Mouse (Mus musculus) midbrain, embryonic 13.5 days (tissue): ENCODE results near the gene Creb3l1. TPM values are rescaled to one million over a fixed set of nuclear protein-coding genes. Genes with fewer than 3 reads are reported as not detected.

Experiments
- ATAC-seq: fragments of 200-750 bp; cut with Nextera tagmentation; 2 replicates; pipeline ENCODE4 v1.8.0; 2017; ENCODE audit warnings: mild to moderate bottlenecking, moderate TSS enrichment, moderate library complexity
- H3K27ac ChIP-seq: fragments of 300-500 bp; sonication (generic); 2 replicates; pipeline ENCODE4 v1.5.1; 2015; ENCODE audit warnings: inconsistent platforms, mild to moderate bottlenecking, moderate library complexity
- H3K27me3 ChIP-seq: fragments of 300-500 bp; sonication (generic); 2 replicates; pipeline ENCODE4 v1.6.1; 2015; ENCODE audit warnings: mild to moderate bottlenecking, inconsistent platforms
- H3K36me3 ChIP-seq: fragments of 300-500 bp; sonication (generic); 2 replicates; pipeline ENCODE4 v1.6.1; 2015; ENCODE audit warnings: mild to moderate bottlenecking, inconsistent platforms
- H3K4me1 ChIP-seq: fragments of 300-500 bp; sonication (generic); replicated peaks from 2 replicates; pipeline ENCODE4 v1.6.1; 2015; ENCODE audit warnings: inconsistent platforms
- H3K4me2 ChIP-seq: fragments of 300-500 bp; sonication (generic); replicated peaks from 2 replicates; pipeline ENCODE4 v1.6.1; 2015; ENCODE audit warnings: moderate library complexity, mild to moderate bottlenecking, inconsistent platforms
- H3K4me3 ChIP-seq: fragments of 300-500 bp; sonication (generic); replicated peaks from 2 replicates; pipeline ENCODE4 v1.5.1; 2015; ENCODE audit warnings: mild to moderate bottlenecking, inconsistent platforms
- H3K9ac ChIP-seq: fragments of 300-500 bp; sonication (generic); replicated peaks from 2 replicates; pipeline ENCODE4 v1.6.1; 2015; ENCODE audit warnings: mild to moderate bottlenecking, inconsistent platforms
- H3K9me3 ChIP-seq: fragments of 300-500 bp; sonication (generic); 2 replicates; pipeline ENCODE4 v1.6.1; 2016; ENCODE audit warnings: mild to moderate bottlenecking, inconsistent platforms
- whole genome bisulfite sequencing: fragments of 180-500 bp; shearing (Covaris S2); methylation state at CpG from one replicate; pipeline ENCODE4 v1.1.7; 2015; 5-methylcytosine and 5-hydroxymethylcytosine counted together
- polyA plus RNA-seq: library from polyadenylated mRNA; unstranded; fragments of >200 nt; fragmentation: Nextera tagmentation; extraction: Ambion mirVana; gene quantifications from 2 replicates; pipeline ENCODE4 v1.2.1, GENCODE M21; 2015

Creb3l1 gene
- polyA plus RNA-seq, 1 experiment from 2014 or later: 1.2 TPM

DNA sequence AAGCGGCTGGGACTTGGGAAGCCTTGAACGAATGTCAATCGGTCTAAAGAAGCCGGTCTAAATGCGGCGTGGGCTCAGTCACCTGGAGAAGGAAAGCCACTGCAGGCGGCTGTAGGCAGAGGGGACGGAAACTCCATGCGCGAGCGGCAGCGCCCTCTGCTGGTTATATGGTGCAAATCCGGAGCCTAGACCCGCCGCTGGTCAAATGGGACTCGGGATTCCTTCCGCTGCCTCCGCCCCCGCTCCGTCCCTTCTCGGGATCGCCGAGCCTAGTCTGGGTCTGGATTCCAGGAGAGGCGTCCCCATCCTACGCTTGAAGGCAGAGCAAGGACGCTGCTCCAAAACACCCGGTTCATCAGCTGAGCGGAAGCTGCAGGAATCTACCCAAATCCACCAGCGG lies 34.2 kb upstream of the Creb3l1 start:
- ATAC-seq: peak; percentile 69
- peaks cover 60% of the 10 kb centered on the region for H3K27me3 ChIP-seq
- H3K4me1 ChIP-seq: peaks cover 27% of the 10 kb centered on the region
- H3K9me3 ChIP-seq: no peaks in the 10 kb centered on the region
- H3K9ac ChIP-seq: peak overlapping the region; percentile 86
- WGBS: under 1% methylated on average over 29 of the region's 29 CpGs
- no peak overlapping the region for H3K27ac ChIP-seq
- peak overlapping the region; percentile 95 for H3K4me2 ChIP-seq
- H3K4me3 ChIP-seq: peak overlapping the region; percentile 70
- no peaks in the 10 kb centered on the region for H3K36me3 ChIP-seq

DNA sequence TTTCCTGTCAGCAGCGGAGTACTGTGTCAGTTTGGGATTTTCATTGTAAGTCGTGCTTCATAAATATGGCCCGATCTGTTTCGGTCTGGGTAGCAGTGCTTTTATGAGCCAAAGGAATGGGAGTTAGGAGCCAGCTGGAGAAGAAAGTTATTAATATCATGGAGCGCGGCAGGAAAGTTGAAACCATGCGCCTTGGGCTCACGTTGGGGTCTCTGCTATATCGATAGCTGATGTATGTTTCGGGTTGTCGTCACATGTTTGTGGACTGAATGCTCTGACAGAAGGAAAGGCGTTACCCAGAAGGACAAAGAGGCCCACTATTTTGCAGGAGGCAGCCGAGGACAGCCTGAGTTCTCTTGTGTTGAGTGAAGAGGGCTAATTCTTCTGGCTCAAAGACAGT lies 32.5 kb upstream of the Creb3l1 start:
- no peaks in the 10 kb centered on the region for H3K36me3 ChIP-seq
- ATAC-seq: no peak
- H3K4me1 ChIP-seq: peaks cover 27% of the 10 kb centered on the region
- no peak overlapping the region for H3K4me3 ChIP-seq
- H3K4me2 ChIP-seq: no peak overlapping the region
- no peak overlapping the region for H3K9ac ChIP-seq
- peaks cover 66% of the 10 kb centered on the region for H3K27me3 ChIP-seq
- H3K9me3 ChIP-seq: no peaks in the 10 kb centered on the region
- no peak overlapping the region for H3K27ac ChIP-seq
- 87% methylated on average over 13 of the region's 13 CpGs for WGBS

DNA sequence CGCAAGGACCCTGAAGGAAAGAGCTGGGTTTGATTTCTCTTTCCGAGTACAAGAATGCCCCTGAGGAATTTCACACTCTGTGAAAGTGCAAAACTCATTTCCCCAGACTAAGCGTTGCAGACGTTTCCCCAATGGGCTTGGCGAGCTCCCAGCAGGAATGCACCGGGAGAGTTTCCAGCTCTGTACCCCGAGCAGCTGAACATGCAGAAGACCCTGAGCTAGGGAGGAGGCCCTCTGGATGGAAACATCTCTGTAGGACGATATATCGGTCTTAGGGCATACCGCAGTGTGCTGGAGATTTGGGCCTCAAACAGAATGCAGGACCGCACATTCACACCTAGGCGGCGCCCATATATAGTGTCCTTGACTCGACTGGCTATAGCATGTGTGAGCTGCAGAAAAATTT lies 31.5 kb upstream of the Creb3l1 start:
- H3K4me3 ChIP-seq: peak overlapping the region; percentile 39
- H3K9ac ChIP-seq: peak overlapping the region; percentile 54
- peak overlapping the region; percentile 67 for H3K4me2 ChIP-seq
- H3K9me3 ChIP-seq: no peaks in the 10 kb centered on the region
- 2% methylated on average over 14 of the region's 14 CpGs for WGBS
- H3K27ac ChIP-seq: no peak overlapping the region
- H3K4me1 ChIP-seq: peaks cover 27% of the 10 kb centered on the region
- peaks cover 61% of the 10 kb centered on the region for H3K27me3 ChIP-seq
- no peaks in the 10 kb centered on the region for H3K36me3 ChIP-seq
- ATAC-seq: no peak

DNA sequence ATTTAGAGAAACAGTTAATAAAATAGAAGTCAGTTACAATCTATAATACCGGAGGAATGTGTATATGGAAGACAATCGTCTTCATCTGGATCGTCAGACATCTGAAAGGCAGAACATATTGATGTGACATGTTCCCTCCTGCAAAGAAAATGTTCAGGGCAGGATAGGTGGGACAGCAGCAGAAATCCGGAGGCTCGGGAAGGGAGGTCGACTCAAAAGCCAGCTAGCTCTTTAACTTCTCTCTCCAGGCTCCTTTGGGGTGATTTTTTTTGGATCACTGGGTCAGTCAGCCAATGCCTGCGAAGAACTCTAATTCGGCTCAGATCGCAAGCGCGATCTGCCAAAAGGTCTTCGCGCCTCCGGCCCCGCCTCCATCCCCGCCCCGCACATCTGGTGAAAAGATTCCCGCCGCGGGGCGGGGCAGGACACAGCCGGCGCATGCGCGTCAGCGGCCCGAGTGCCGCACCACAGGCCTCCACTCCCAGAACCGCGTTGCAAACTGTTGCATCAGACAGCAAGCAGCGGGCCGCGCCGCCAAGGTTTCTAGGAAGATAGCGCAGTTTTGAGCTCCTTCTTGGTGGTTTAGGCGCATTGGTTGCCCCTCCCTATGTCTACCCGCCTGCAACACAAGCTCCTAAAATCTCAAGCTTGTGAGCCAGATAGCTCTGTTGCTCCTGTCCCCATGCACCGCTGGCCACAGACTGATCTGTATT lies 31.0 kb upstream of the Creb3l1 start:
- Histone ChIP-seq H3K4me2 (peak overlapping the region; percentile 67), H3K9me3 (no peaks in the 10 kb centered on the region), H3K9ac (peak overlapping the region; percentile 54), H3K27ac (no peak overlapping the region), H3K4me1 (peaks cover 25% of the 10 kb centered on the region), H3K4me3 (peak overlapping the region; percentile 39), H3K36me3 (no peaks in the 10 kb centered on the region), H3K27me3 (peaks cover 55% of the 10 kb centered on the region)
- 0 out of 2 replicates have a peak, but pooled peaks have one; percentile 3 for ATAC-seq
- WGBS: 3% methylated on average over 38 of the region's 38 CpGs

DNA sequence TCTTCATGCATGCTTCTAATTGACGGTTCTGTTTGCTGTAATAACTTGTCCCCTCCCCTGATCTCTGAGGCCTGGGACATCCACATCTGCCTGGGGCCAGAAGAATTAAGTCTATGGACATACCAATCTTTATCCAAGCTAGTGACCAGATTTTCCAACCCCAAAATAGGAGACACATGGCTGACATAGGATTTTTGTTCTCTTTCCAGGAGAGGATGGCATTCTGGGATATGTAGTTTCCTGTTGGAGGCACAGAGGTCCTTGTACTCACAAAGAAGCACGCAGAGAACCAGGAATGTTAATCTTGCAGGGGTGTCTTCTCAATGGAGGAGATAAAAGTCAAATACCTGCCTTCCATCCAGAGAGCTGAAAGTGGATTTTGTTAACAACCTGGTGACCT lies 28.5 kb upstream of the Creb3l1 start:
- Histone ChIP-seq H3K4me1 (peaks cover 9% of the 10 kb centered on the region), H3K27ac (no peak overlapping the region), H3K4me3 (no peak overlapping the region), H3K4me2 (no peak overlapping the region), H3K9me3 (no peaks in the 10 kb centered on the region), H3K9ac (no peak overlapping the region), H3K27me3 (peaks cover 48% of the 10 kb centered on the region), H3K36me3 (no peaks in the 10 kb centered on the region)
- 45% methylated on average over 2 of the region's 2 CpGs for WGBS
- no peak for ATAC-seq

DNA sequence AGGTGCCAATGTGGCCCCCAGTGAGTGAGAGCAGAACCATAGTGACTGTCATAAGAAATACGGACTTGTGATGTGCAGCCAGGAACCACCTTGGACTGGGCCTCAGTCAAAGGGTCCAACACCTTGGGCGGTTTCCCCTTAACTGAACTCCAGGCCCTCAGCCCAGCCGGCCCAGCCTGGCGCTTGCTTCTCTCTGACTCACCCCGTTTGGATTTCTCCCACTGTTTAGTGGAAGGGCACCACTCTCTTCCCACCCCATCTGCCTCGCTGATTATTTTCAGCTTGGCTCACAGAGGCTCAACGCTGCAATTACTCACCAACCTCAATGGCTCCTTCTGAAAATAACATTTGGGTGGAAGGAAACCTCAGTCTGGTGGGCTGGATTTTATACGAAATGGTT lies 27.9 kb upstream of the Creb3l1 start:
- Histone ChIP-seq H3K9me3 (no peaks in the 10 kb centered on the region), H3K27me3 (peaks cover 43% of the 10 kb centered on the region)

DNA sequence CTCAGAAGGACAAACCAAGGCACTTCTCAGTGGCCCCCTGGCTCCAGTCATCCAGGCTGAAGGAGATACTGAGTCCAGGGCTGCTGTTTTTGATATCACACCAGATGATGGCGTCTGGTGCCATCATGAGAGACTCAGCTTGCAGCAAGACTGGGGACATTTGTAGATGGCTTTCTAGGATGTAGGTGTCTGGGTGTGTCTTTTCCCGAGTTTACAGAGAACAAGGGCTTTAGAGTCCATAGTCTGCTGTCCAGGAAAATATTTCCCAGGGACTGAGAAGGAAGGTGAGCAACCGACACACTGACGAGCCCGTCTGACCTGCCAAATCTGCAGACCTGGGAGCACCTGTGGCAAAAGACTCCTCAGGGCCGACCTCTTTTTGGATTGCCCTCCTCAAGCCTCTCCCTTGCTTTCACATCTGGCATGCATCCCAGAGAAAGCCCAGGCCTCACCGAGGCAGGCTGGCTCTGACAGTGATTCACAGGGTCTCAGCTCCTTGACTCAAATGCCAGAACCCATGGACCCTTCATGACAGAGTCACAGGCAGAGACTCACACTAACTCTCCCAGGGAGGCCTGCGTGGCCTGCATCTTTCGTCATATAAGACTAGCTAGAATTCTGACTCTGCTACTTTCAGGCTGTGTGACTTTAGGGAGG lies 23.9 kb upstream of the Creb3l1 start:
- Histone ChIP-seq H3K36me3 (no peaks in the 10 kb centered on the region), H3K9ac (no peak overlapping the region), H3K27me3 (peaks cover 10% of the 10 kb centered on the region; the same call in 1 of the 2 replicates), H3K9me3 (no peaks in the 10 kb centered on the region), H3K27ac (no peak overlapping the region), H3K4me3 (no peak overlapping the region), H3K4me1 (no peaks in the 10 kb centered on the region), H3K4me2 (no peak overlapping the region)
- WGBS: 81% methylated on average over 9 of the region's 9 CpGs
- ATAC-seq: no peak

More for the DNA sequence above, 27.9 kb upstream of the Creb3l1 start:
- ATAC-seq: no peak
- Histone ChIP-seq H3K36me3 (no peaks in the 10 kb centered on the region), H3K4me2 (no peak overlapping the region), H3K9ac (no peak overlapping the region), H3K27ac (no peak overlapping the region), H3K4me1 (peaks cover 9% of the 10 kb centered on the region), H3K4me3 (no peak overlapping the region)
- WGBS: 81% methylated on average over 8 of the region's 8 CpGs

DNA sequence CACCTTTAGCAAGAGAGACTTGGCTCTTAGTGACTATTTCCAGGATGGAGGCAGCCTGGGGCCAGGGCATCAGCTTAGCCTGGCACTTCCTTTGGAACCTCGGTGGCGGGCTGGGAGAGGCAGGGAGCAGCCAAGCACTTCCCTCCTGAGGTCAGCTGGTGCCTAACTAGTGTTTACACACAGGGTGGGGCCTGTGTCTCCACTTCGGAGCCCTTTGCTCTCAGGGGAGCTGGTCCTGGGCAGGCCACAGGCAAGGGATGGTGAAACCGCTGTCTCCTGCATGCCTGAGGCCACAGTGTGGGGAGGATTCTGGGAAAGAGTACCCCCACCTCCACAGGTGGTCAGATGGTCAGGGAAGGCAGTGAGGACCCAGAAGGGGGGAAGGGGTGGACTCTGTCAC lies 23.3 kb upstream of the Creb3l1 start:
- Histone ChIP-seq H3K27me3 (0 out of 2 replicates have a peak, but pooled peaks cover 7% of the 10 kb centered on the region), H3K4me3 (no peak overlapping the region), H3K36me3 (no peaks in the 10 kb centered on the region), H3K4me2 (no peak overlapping the region), H3K9me3 (no peaks in the 10 kb centered on the region), H3K27ac (no peak overlapping the region), H3K9ac (no peak overlapping the region), H3K4me1 (no peaks in the 10 kb centered on the region)
- WGBS: 47% methylated on average over 4 of the region's 4 CpGs
- ATAC-seq: no peak

DNA sequence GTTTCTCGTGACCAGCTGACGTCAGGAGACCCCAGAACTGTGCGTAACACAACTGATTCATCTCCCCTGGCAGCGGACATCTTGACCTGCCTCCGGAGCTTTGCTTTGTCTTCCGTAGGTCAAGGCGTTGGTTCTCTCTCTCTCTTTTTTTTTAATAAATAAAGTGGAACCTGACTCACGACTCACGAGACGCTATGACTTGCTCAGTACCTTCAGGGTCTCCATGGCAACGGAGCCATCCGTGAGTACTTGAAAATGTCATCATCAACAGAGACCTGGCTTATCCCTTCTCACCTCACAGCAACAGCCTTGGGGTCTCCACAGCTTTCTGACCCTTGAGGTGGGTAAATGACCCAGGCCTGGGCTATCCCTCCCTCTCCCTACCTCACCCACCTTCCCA lies 19.0 kb upstream of the Creb3l1 start:
- Histone ChIP-seq H3K4me3 (no peak overlapping the region), H3K4me1 (no peaks in the 10 kb centered on the region), H3K36me3 (no peaks in the 10 kb centered on the region), H3K9me3 (no peaks in the 10 kb centered on the region), H3K27ac (no peak overlapping the region), H3K9ac (no peak overlapping the region), H3K4me2 (no peak overlapping the region), H3K27me3 (no peaks in the 10 kb centered on the region)
- WGBS: 83% methylated on average over 12 of the region's 12 CpGs
- no peak for ATAC-seq

DNA sequence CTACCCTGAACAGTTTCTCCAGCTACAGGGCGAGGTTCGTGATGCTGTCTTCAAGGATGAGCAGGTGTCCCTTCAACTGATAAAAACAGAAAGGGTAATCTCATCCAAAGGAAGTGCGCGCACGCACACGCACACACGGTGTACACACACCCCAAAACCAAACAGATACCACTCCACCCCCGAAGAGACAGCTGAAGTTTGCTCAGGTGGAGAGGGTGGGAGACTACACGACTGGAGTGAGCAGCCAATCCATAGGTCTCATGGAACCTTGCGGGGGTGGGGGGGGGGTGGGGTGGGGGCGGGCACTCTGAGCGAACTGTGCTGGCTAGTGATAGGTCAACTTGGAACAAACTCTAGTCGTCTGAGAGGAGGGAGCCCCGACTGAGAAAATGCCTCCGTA lies 17.2 kb upstream of the Creb3l1 start:
- ATAC-seq: no peak
- no peaks in the 10 kb centered on the region for H3K36me3 ChIP-seq
- H3K4me3 ChIP-seq: no peak overlapping the region
- no peak overlapping the region for H3K9ac ChIP-seq
- H3K4me1 ChIP-seq: no peaks in the 10 kb centered on the region
- H3K4me2 ChIP-seq: no peak overlapping the region
- 84% methylated on average over 15 of the region's 15 CpGs for WGBS
- H3K27me3 ChIP-seq: no peaks in the 10 kb centered on the region
- H3K9me3 ChIP-seq: no peaks in the 10 kb centered on the region
- H3K27ac ChIP-seq: no peak overlapping the region

DNA sequence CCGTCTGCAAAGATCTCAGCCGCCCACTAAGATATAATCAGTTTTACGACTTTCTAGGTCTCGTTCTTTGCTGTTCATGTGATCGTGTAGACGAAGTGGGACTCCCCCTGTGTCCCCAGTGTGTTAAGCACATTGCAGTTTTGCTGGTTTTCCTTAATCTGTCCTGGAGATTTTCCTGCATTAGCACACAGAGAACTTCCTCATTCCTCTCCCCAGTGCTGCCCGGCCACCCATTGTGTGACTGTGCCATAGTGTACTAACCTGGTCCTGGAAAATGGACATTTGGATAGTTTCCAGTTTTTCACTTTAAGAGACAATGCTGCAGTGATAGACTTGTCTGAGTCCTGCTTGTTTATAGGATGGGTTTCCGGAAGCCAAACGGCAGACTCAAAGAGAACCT lies 10.0 kb upstream of the Creb3l1 start:
- Histone ChIP-seq H3K4me2 (no peak overlapping the region), H3K27me3 (no peaks in the 10 kb centered on the region), H3K36me3 (no peaks in the 10 kb centered on the region), H3K4me1 (peaks cover 5% of the 10 kb centered on the region; the same call in 1 of the 2 replicates), H3K9ac (no peak overlapping the region), H3K9me3 (no peaks in the 10 kb centered on the region), H3K27ac (no peak overlapping the region), H3K4me3 (no peak overlapping the region)
- no peak for ATAC-seq
- 87% methylated on average over 9 of the region's 9 CpGs for WGBS

DNA sequence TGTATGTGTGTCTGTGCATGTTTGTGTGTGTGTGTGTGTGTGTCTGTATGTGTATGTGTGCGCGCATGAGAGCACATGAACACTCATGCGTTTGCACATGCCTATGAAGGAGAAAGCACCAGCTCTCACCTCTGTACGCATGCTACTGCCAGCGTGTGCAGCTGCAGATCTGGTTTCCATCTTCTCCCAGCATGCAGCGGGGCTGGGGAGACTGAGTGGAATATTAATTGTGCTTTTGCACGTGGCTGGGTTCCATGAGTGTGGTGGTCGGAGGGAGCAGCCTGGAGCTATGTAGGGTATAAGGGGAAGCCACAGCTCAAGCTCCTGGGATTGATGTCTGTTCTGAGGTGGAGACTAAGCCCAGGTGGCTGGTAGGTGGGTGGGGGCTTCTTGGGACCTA lies 6.3 kb upstream of the Creb3l1 start:
- 69% methylated on average over 8 of the region's 8 CpGs for WGBS
- Histone ChIP-seq H3K36me3 (no peaks in the 10 kb centered on the region), H3K9me3 (no peaks in the 10 kb centered on the region), H3K27me3 (peaks cover 6% of the 10 kb centered on the region; the same call in 1 of the 2 replicates), H3K9ac (no peak overlapping the region), H3K4me1 (peaks cover 5% of the 10 kb centered on the region; the same call in 1 of the 2 replicates), H3K4me2 (no peak overlapping the region), H3K4me3 (no peak overlapping the region), H3K27ac (no peak overlapping the region)
- peak; percentile 71 for ATAC-seq
